Mouse (Mus musculus): ENCODE measurements around the gene Gm26965. TPM values are rescaled to one million over a fixed set of nuclear protein-coding genes. Genes with fewer than 3 reads are reported as not detected.

Gm26965 gene
- polyA plus RNA-seq, 1 experiment from 2014 or later, result not detected

- peak; percentile 91 for ATAC-seq (ENCODE audit: insufficient number of reproducible peaks, low FRiP score, low TSS enrichment, low read depth)
- no peaks in the 10 kb centered on the region for H3K27me3 ChIP-seq (ENCODE audit: control insufficient read depth, insufficient read depth, low read length)
Measured at GRCm38 (mm10) chr13:67451172-67452020, 74.6 kb downstream of the Gm26965 start, which contains the start of gene Zfp874a. Gene Zfp874a (minus strand): TSS chr13:67451624.

More at GRCm38 (mm10) chr13:67451172-67452020, 74.6 kb downstream of the Gm26965 start, which contains the start of gene Zfp874a:
- H3K36me3 ChIP-seq (ENCODE audit: control insufficient read depth, insufficient read depth, low read length), result no peaks in the 10 kb centered on the region
- H3K27ac ChIP-seq (replicated peaks; ENCODE audit: low read depth, low read length), result no peak within 1 kb of the TSS
- H3K4me1 ChIP-seq (ENCODE audit: control insufficient read depth, insufficient read depth, low read length), result no peaks in the 10 kb centered on the region
- peak within 1 kb of the TSS; percentile 56 for H3K9ac ChIP-seq (ENCODE audit: low read length)
- DNase-seq (ENCODE audit: low spot score), result peak; percentile 84
- H3K9me3 ChIP-seq (ENCODE audit: control insufficient read depth, low read length), result no peaks in the 10 kb centered on the region
- peak within 1 kb of the TSS; percentile 53 for H3K4me3 ChIP-seq (ENCODE audit: low read depth, low read length)
- WGBS, result 1% methylated on average over 20 of the region's 20 CpGs
- peak within 1 kb of the TSS; percentile 57 for H3K4me2 ChIP-seq (ENCODE audit: low read depth, severe bottlenecking)

Other genes starting within 250 kb of the Gm26965 start
- gene Zfp458, start 247.7 kb downstream of the Gm26965 start, polyA plus RNA-seq (2014; fragmentation: Nextera tagmentation; extraction: Ambion mirVana), result 1.7 and 2.2 TPM in 2 replicates
- gene Zfp457, start 219.7 kb downstream of the Gm26965 start, polyA plus RNA-seq (2014; fragmentation: Nextera tagmentation; extraction: Ambion mirVana), result 0.27 and 0.54 TPM in 2 replicates
- 1.9 and 2.8 TPM in 2 replicates for gene Zfp595, start 193.6 kb downstream of the Gm26965 start, polyA plus RNA-seq (2014; fragmentation: Nextera tagmentation; extraction: Ambion mirVana)
- gene Gm28044, start 165.6 kb downstream of the Gm26965 start, polyA plus RNA-seq (2014; fragmentation: Nextera tagmentation; extraction: Ambion mirVana), result not detected in 2 replicates
- gene Zfp953, start 165.5 kb downstream of the Gm26965 start, polyA plus RNA-seq (2014; fragmentation: Nextera tagmentation; extraction: Ambion mirVana), result 1.1 and 1.2 TPM in 2 replicates
- gene Gm28041, start 150.4 kb downstream of the Gm26965 start, polyA plus RNA-seq (2014; fragmentation: Nextera tagmentation; extraction: Ambion mirVana), result 0.59 TPM in 1 of 2 replicates, not detected in the other
- 1.2 and 1.5 TPM in 2 replicates for gene Zfp456, start 150.3 kb downstream of the Gm26965 start, polyA plus RNA-seq (2014; fragmentation: Nextera tagmentation; extraction: Ambion mirVana)
- 4.3 and 5.4 TPM in 2 replicates for gene Zfp429, start 126.3 kb downstream of the Gm26965 start, polyA plus RNA-seq (2014; fragmentation: Nextera tagmentation; extraction: Ambion mirVana)
- 1.2 and 1.3 TPM in 2 replicates for gene Zfp459, start 104.7 kb downstream of the Gm26965 start, polyA plus RNA-seq (2014; fragmentation: Nextera tagmentation; extraction: Ambion mirVana)
- gene Zfp874a, start 74.5 kb downstream of the Gm26965 start, polyA plus RNA-seq (2014; fragmentation: Nextera tagmentation; extraction: Ambion mirVana), result 9.5 and 9.7 TPM in 2 replicates
- 1.7 and 2.6 TPM in 2 replicates for gene Zfp874b, start 41.9 kb downstream of the Gm26965 start, polyA plus RNA-seq (2014; fragmentation: Nextera tagmentation; extraction: Ambion mirVana)
- gene Zfp58, start 25.6 kb downstream of the Gm26965 start, polyA plus RNA-seq (2014; fragmentation: Nextera tagmentation; extraction: Ambion mirVana), result 19.5 and 19.6 TPM in 2 replicates
- gene Zfp87, start within 50 bp of the Gm26965 start, polyA plus RNA-seq (2014; fragmentation: Nextera tagmentation; extraction: Ambion mirVana), result 26.8 and 32.8 TPM in 2 replicates
- gene Zfp748, start 27.7 kb upstream of the Gm26965 start, polyA plus RNA-seq (2014; fragmentation: Nextera tagmentation; extraction: Ambion mirVana), result 18.7 and 20.0 TPM in 2 replicates
- gene Zfp729b, start 83.6 kb upstream of the Gm26965 start, polyA plus RNA-seq (2014; fragmentation: Nextera tagmentation; extraction: Ambion mirVana), result 5.1 and 5.8 TPM in 2 replicates
- gene Gm49345, start 111.6 kb upstream of the Gm26965 start, polyA plus RNA-seq (2014; fragmentation: Nextera tagmentation; extraction: Ambion mirVana), result not detected in 2 replicates
- 2.7 and 3.7 TPM in 2 replicates for gene Zfp729a, start 111.6 kb upstream of the Gm26965 start, polyA plus RNA-seq (2014; fragmentation: Nextera tagmentation; extraction: Ambion mirVana)
- 14.0 and 14.2 TPM in 2 replicates for gene Zfp738, start 160.9 kb upstream of the Gm26965 start, polyA plus RNA-seq (2014; fragmentation: Nextera tagmentation; extraction: Ambion mirVana)
- 4.0 and 4.7 TPM in 2 replicates for gene Zfp65, start 203.0 kb upstream of the Gm26965 start, polyA plus RNA-seq (2014; fragmentation: Nextera tagmentation; extraction: Ambion mirVana)
- 5.4 and 7.2 TPM in 2 replicates for gene Zfp85, start 229.1 kb upstream of the Gm26965 start, polyA plus RNA-seq (2014; fragmentation: Nextera tagmentation; extraction: Ambion mirVana)

Measured in limb, embryonic 11.5 days (tissue).